Mouse (Mus musculus): ENCODE data around the gene Olfr843. TPM values are rescaled to one million over a fixed set of nuclear protein-coding genes. Genes with fewer than 3 reads are reported as not detected.

The Olfr843 gene
- polyA plus RNA-seq (2015; fragmentation: Nextera tagmentation; extraction: Ambion mirVana) = not detected in 2 replicates

DNA sequence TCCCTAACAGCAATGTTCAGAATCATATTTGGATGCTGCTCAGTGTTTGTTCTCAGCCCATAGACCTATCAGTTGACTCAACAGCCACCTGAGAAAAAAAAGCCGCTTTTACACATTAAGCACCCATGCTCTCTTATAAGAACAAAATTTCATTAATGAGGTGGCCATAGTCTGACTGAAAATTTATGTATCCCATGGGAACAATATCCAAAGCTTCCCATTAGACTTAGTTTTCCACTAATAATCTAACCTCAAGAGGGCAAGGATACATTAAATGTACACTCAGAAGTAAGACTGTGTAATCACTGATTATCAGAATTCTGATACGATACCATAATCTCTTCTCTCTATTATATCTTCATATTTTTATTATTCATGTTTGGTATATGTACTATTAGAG, at the start of gene Olfr843:
Gene Olfr843, minus strand, starts transcription at position 101 of the 400 bp plus-strand sequence.
- Histone ChIP-seq H3K4me2 (no peak within 1 kb of the TSS), H3K9ac (no peak within 1 kb of the TSS), H3K36me3 (no peaks in the 10 kb centered on the region), H3K27ac (no peak within 1 kb of the TSS), H3K27me3 (no peaks in the 10 kb centered on the region), H3K4me3 (no peak within 1 kb of the TSS), H3K4me1 (replicated peaks) (no peaks in the 10 kb centered on the region), H3K9me3 (no peaks in the 10 kb centered on the region; the same call in 1 of the 2 replicates)
- 87% methylated on average over 2 of the region's 2 CpGs for WGBS
- no peak for ATAC-seq (ENCODE audit: low FRiP score)

Other genes starting within 250 kb of the Olfr843 start
- not detected in 2 replicates for gene Olfr835, start 219.3 kb downstream of the Olfr843 start, polyA plus RNA-seq (2015; fragmentation: Nextera tagmentation; extraction: Ambion mirVana)
- gene Olfr836, start 131.6 kb downstream of the Olfr843 start, polyA plus RNA-seq (2015; fragmentation: Nextera tagmentation; extraction: Ambion mirVana) = not detected in 2 replicates
- gene Olfr837, start 115.7 kb downstream of the Olfr843 start, polyA plus RNA-seq (2015; fragmentation: Nextera tagmentation; extraction: Ambion mirVana) = not detected in 2 replicates
- gene Olfr839-ps1, start 74.7 kb downstream of the Olfr843 start, polyA plus RNA-seq (2015; fragmentation: Nextera tagmentation; extraction: Ambion mirVana) = not detected in 2 replicates
- gene Olfr844, start 64.4 kb upstream of the Olfr843 start, polyA plus RNA-seq (2015; fragmentation: Nextera tagmentation; extraction: Ambion mirVana) = not detected in 2 replicates
- gene Olfr845, start 84.5 kb upstream of the Olfr843 start, polyA plus RNA-seq (2015; fragmentation: Nextera tagmentation; extraction: Ambion mirVana) = not detected in 2 replicates
- gene Olfr846, start 112.0 kb upstream of the Olfr843 start, polyA plus RNA-seq (2015; fragmentation: Nextera tagmentation; extraction: Ambion mirVana) = not detected in 2 replicates
- not detected in 2 replicates for gene Olfr847, start 126.7 kb upstream of the Olfr843 start, polyA plus RNA-seq (2015; fragmentation: Nextera tagmentation; extraction: Ambion mirVana)
- not detected in 2 replicates for gene Olfr849, start 188.3 kb upstream of the Olfr843 start, polyA plus RNA-seq (2015; fragmentation: Nextera tagmentation; extraction: Ambion mirVana)
- gene Olfr850, start 226.3 kb upstream of the Olfr843 start, polyA plus RNA-seq (2015; fragmentation: Nextera tagmentation; extraction: Ambion mirVana) = not detected in 2 replicates
- not detected in 2 replicates for gene Olfr851, start 241.3 kb upstream of the Olfr843 start, polyA plus RNA-seq (2015; fragmentation: Nextera tagmentation; extraction: Ambion mirVana)